Mouse (Mus musculus): ENCODE results near the gene Clcn2.

DNA sequence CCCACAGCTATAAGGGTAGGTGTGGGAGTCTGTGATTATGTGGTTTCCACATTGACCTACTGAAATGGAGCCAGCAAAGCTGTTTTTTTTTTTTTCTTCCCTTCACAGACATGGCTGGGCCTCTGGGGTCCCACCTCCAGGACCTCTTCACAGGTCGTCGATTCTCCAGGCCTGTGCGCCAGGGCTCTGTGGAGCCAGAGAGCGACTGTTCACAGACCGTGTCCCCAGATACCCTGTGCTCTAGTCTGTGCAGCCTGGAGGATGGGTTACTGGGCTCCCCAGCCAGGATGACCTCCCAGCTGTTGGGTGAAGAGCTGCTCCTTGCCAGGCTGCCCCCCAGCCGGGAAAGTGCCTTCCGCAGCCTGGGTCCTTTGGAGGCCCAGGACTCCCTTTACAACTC, 16.2 kb downstream of the Clcn2 start:
- TF ChIP-seq CTCF (IDR thresholded peaks at IDR 0.05; ENCODE audit: extremely low read depth, insufficient read depth, low read length), result no peak
- no peak for TF ChIP-seq POLR2A (IDR thresholded peaks at IDR 0.05; ENCODE audit: extremely low read depth, insufficient read depth, low read length)

Data from cortical plate, adult 2 months (tissue).